Mouse (Mus musculus) testis, adult 2 months (tissue): ENCODE measurements around the gene Abat.

Source experiments
- CTCF ChIP-seq: fragments of 200-500 bp; IDR thresholded peaks from 2 replicates; pipeline ENCODE4 v1.5.1; 2012; ENCODE audit warnings: low read depth, mild to moderate bottlenecking, inconsistent platforms, low read length, moderate library complexity; ENCODE audit not compliant: control insufficient read depth, insufficient read depth, insufficient replicate concordance
- POLR2A ChIP-seq: fragments of 200-500 bp; IDR thresholded peaks from 2 replicates; pipeline ENCODE4 v1.6.1; 2012; ENCODE audit warnings: low read depth, mild to moderate bottlenecking, inconsistent platforms, low read length, moderate library complexity; ENCODE audit not compliant: control insufficient read depth

- TF ChIP-seq CTCF (no peak), POLR2A (no peak)
Measured at GRCm38 (mm10) chr16:8560079-8560478, 46.9 kb downstream of the Abat start.
